Mouse (Mus musculus) lung, postnatal 10 days (tissue): Measurements from ENCODE around the gene Gm4559.
"Not testable (repeated sequence)": the region's sequence is repeated elsewhere in the genome, so short reads cannot be mapped to it uniquely, and the experiment has no call there.

Experiments
- DNase-seq: peaks from one replicate; pipeline ENCODE4 v3.0.0; 2021

Gene Gm4559

GRCm38 (mm10) chr7:142274263-142274662 lies at the start of gene Gm4559:
Gm4559 (minus strand) TSS chr7:142274363.
- not testable (repeated sequence) for DNase-seq

DNA sequence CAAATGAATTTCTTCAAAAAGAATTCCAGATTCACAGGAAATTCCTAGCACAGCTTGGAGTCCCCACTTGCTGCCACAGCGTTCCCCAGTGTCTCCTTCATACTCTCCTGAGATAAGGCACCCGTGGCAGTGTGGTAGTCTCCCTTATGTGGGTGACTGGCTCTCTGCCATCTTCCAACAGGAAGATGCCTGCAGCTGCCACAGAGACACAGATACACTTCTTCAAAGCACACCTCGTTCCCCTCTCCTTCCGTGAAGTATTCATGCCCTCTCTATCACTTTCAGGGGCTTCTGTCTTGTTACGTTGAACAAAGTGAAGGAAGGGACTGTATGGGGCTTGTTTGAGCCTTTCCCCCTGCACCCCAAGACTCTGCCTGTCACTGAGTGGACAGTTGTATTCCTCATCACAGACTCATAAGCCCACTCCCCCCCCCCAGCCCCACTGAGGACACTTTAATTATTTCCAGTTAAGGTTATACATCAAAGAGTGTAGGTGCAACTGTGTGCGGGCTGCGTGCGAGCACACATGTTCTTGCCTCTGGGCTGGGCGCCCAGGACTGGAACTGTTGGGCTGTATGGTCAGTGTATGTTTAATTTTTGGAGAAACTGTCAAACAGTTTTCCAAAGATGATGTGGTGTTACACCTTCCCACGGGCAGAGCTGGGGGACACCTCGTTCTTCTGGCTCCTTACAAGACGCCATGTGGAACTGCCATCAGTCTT lies 49.4 kb upstream of the Gm4559 start:
- no peak for DNase-seq

- no peak for DNase-seq
Observed at GRCm38 (mm10) chr7:142322641-142323040, 48.5 kb upstream of the Gm4559 start.

GRCm38 (mm10) chr7:142321637-142322306 lies 47.6 kb upstream of the Gm4559 start:
- DNase-seq: not testable (repeated sequence)

GRCm38 (mm10) chr7:142320906-142321305 lies 46.7 kb upstream of the Gm4559 start:
- no peak for DNase-seq

DNA sequence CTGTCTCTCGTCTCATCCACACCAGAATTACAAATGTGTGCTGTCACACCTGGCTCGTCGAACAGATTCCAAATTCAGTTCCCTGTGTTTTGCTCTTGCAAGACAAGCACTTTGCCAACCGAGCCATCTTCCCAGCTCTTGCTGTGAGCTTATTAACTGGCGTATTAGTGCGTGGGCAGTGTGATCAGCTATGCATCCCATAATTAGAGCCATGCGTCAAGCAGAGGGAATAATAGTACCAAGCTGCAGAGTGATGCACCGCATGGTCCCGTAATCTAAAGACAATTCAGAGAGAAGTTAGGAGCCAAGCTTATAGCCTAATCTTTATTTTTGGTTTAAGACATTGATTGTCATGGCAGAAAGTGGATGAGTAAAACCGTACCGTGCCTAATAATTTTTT lies 45.0 kb upstream of the Gm4559 start:
- DNase-seq: no peak

GRCm38 (mm10) chr7:142317216-142317615 lies 43.1 kb upstream of the Gm4559 start:
- no peak for DNase-seq

DNA sequence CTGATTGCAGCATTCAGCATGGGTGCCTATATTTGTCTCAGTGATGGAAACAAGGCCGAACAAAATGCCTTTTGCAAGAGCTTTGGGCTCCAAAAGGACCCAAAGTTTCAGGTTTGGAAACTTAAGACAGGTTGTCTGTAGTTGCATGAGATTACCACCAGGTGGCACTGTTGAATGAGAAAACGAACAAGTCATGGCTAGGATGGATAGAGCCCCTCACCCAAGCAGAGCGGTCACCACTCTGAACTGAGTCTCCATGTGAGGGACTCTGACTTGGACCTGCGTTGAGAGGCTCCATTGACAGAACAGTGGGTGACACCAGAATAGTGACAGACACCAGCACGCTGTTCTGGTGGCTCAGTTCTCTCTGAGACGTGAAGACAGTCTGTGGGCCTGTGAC lies 42.4 kb upstream of the Gm4559 start:
- DNase-seq: peak; percentile 46

DNA sequence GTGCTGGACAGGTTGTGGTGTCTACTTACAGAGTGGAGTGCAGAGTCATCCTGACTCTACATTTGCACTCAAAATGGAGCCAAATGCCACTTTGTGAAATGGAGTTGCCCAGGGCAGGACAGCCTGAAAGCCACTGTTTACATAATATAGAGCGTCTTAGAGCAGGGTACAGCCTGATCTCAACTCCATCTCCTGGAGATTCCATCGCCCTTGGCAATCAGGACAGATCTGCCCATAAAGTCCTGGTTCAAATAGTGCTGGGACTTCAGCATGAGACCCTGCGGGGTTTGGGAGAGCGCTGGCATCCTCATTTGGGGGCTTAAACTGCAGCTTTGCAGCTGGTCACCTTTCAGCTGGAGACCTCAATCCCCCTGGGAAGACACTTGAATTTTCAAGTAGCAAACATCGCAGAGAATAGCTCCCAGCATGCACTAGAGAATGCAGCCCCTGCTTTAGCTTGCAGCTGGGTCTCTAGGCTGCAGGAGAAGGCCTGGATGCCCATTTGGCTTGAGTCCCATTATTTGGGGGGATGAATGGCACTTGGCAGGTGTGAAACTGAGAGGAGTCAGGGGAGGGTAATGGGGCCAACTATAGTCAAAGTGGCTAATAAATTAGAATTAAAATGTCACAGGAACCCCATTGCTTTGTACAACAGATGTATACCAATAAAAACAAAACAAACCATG lies 40.6 kb upstream of the Gm4559 start:
- no peak for DNase-seq

DNA sequence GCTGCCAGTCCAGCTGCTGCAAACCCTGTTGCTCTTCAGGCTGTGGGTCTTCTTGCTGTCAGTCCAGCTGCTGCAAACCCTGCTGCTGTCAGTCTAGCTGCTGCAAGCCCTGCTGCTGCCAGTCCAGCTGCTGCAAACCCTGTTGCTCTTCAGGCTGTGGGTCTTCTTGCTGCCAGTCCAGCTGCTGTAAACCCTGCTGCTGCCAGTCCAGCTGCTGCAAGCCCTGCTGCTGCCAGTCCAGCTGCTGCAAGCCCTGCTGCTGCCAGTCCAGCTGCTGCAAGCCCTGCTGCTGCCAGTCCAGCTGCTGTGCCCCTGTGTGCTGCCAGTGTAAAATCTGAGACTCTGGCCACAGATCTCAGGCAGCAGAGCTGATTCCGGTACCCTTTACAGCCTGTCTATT lies 29.8 kb upstream of the Gm4559 start:
- DNase-seq: not testable (repeated sequence)

- no peak for DNase-seq
Observed at GRCm38 (mm10) chr7:142303249-142303648, 29.1 kb upstream of the Gm4559 start, which contains the start of gene Krtap5-4. Krtap5-4 (plus strand) TSS chr7:142303549.

DNA sequence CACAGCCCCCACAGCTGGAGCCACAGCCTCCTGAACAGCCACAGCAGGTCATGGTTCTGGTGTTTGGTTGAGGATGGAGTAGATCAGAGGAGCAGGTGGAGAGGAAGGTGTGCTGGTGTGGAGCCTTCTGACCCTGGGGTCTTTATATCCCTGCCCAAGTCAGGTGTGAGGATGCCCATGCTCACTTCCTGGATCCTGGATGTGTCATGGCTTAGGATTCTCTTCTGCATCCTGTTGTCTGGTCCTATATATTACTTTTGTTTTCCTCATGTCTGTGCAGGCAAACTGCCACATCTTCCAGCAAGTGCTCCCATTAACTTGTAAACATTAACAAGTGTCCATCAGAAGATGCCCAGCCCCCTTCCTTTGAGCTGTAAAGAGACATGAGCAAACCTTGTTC lies 22.9 kb upstream of the Gm4559 start, which contains the start of gene Krtap5-1:
Gene Krtap5-1, minus strand, starts transcription at position 101 of the 400 bp plus-strand sequence.
- DNase-seq: not testable (repeated sequence)

DNA sequence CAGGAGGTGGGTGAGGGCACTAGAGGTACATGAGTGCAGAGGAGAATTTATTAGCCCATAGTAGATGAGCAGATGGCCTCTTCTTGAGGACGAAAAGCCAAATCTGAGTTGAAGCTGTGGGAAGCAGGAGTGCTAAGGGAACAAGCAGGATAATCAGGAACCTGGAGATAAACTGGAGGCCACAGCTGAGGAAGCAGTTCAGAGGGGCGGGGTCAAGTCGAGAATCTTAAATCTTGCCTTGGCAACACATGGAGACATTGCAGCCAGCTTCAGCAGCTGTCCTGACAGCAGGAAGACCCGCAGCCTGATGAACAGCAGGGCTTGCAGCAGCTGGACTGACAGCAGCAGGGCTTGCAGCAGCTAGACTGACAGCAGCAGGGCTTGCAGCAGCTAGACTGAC lies 21.9 kb upstream of the Gm4559 start:
- peak; percentile 40 for DNase-seq

DNA sequence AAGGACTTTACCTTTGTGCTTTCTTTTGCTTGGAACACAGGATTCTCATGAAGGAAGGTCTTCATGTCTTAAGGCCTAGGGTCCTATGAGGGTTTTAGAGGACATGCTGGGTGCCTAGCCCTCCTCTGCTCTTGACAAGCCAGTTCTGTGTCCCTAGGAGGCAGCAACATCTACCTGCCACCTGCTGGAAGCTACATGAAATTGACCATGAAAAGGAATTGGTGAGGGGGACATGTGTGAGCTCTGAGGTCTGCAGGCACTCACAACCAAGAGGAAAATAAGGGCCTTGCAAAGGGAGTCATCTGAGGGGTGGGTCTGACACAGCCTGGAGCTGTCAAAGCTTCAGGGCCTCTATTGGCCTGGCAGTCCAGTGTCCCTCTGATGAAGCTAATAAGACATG lies 21.3 kb upstream of the Gm4559 start:
- DNase-seq: no peak

- peak; percentile 34 for DNase-seq
Observed at GRCm38 (mm10) chr7:142293851-142294250, 19.7 kb upstream of the Gm4559 start.

DNA sequence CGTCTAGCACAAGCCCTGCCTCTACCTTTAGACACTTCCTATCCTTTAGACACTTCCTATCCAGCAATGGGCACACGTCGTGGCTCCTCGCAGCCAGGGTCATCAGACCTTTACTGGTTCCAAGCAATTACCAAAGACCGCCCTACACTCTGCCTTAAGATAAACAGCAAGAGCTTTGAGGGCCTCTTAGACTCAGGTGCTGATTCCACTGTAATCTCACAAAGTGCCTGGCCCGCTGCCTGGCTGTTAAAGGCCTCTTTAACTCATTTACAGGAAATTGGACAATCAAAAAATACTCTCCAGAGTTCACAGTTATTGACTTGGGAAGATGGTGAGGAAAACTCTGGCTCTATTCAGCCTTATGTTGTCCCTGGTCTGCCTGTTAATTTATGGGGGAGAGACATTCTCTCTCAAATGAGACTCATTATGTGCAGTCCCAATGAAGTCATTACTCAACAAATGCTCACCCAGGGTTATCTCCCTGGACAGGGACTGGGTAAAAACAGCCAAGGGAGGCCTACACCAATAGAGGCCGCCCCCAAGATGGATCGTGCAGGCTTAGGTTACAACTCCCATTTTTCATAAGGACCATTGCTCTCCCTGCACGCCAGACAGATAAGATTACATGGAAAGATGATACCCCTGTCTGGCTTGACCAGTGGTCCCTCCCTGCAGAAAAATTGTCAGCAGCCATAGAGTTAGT lies 11.9 kb upstream of the Gm4559 start:
- peak; percentile 53 for DNase-seq

GRCm38 (mm10) chr7:142285130-142285835 lies 11.1 kb upstream of the Gm4559 start:
- DNase-seq: peak; percentile 59

DNA sequence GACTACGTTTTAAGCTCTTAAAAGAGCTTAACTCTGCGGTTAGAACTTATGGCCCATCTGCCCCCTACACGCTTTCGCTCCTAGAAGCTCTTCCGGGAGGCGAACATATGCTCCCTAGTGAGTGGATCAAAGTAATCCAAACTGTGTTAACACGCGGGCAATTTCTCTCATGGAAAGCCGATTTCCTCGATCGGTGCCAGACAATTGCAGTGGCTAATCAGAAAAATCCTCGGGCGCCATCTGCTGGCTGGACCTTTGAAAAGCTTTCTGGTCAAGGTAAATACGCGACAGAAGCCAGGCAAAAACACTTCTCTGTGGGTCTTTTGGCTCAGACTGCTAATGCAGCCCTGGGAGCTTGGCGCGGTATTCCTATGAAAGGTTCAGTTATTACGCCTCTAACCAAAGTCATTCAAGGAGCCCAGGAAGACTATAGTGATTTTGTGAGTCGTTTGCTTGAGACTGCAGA lies 10.5 kb upstream of the Gm4559 start:
- DNase-seq: peak; percentile 95

DNA sequence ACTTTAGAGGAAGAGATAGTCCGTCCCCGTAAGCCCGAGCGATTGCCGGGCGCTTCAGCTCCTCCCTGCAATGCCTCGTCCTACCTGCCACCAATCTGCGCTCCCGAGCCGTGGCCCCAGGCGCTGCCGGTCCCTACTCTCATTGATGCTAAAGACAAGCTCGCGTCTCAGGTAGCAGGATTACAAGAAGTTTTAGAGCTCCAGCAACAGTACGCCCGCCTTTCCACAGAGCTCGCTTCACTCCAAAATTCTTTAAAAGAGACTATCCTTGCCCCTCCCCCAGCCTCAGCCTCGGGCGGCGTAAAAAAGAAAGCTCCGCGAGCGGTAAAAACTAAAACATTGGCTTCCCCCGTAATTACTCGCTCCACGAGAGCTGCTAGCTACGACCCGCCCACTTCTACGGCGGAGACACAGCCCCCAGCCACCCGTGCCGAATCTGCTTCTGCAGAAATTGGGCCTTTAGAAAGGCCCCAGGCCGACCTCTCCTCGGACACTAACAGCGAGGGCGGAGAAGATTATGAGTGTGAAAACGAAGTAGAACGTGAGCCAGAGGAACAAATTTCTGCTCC lies 9.9 kb upstream of the Gm4559 start:
- DNase-seq: peak; percentile 82

DNA sequence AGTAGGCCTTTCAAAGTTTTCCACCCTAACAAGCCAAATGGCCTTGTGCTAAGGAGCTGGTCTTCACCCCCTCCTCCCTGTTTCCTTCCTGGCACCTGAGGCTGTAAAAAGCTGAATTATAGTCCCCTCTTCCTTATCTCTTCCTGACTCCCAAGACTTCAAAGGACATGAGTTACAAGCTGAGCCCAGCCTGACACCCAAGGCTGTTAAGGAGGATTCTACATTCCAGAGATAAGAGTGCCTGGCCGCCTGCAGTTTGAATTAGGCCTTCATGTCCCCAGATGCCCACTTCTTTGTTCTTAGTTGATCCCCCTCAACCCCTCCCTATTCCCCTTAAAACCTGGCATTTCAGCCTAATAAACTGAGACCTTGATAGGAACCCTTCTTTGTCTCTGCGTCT lies 8.7 kb upstream of the Gm4559 start:
- not testable (repeated sequence) for DNase-seq

DNA sequence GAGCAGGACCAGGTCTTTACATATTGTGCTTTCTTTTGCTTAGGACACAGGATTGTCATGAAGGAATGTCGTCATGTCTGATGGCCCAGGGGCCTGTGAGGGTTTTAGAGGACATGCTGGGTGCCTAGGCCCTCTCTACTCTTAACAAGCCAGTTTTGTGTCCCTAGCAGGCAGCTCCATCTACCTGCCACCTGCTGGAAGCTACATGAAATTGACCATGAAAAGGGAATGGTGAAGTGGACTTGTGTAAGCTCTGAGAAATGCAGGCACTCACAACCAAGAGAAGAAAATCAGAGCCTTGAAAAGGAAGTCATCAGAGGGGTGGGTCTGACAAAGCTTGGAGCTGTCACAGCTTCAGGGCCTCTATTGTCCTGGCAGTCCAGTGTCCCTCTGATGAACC lies 5.1 kb upstream of the Gm4559 start:
- not testable (repeated sequence) for DNase-seq

DNA sequence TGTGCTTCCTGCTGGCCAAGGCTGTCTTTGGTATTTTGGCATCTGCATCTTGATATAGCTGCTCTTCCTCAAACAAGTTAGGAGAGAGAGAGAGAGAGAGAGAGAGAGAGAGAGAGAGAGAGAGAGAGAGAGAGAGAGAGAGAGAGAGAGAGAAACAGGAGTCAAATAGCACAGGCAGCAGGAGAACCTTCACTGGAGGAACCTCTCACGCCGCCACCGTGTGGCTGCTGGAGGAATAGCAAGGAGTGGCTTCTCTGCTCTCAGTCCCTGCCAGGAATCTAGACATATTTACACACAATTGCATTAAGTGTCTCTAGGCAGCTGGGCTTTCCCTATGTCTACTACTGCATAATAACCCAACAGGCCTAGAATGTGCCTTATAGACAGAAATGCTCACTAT lies 4.0 kb upstream of the Gm4559 start:
- DNase-seq: peak; percentile 80
